Mouse (Mus musculus) layer of hippocampus, postnatal 36 days (tissue): ENCODE measurements around the gene Armc6. TPM values are rescaled to one million over a fixed set of nuclear protein-coding genes. Genes with fewer than 3 reads are reported as not detected.

Experiments used
- DNase-seq, 2 experiments: peaks; one replicate each; pipeline ENCODE4 v3.0.0; 2022
- total RNA-seq, 2 experiments: library from RNA; stranded (reverse); gene quantifications; 2 replicates each; pipeline ENCODE4 v1.2.3; 2021

Gene Armc6
- total RNA-seq, 2 experiments from 2014 or later = 47.0 to 50.5 TPM

DNA sequence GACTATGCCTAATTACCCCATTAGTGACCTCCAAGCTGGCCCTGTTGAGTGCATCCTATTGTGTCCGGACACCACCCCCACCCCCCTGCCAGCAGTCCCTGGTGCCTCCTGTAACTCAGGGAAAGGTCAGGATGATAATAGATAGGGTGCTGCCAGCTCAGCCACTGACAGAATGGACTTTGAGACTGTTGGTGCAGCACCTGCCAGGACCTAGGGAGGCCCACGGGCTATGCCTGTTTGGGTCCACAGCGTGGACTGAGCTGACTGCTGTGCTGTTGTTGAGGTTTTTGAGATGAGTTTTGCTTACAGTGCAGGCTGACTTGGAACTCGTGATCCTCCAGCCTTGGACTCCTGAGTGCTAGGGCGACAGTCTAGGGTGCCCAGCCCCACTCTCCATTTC is 41.0 kb downstream of the Armc6 start:
- DNase-seq = no peak

DNA sequence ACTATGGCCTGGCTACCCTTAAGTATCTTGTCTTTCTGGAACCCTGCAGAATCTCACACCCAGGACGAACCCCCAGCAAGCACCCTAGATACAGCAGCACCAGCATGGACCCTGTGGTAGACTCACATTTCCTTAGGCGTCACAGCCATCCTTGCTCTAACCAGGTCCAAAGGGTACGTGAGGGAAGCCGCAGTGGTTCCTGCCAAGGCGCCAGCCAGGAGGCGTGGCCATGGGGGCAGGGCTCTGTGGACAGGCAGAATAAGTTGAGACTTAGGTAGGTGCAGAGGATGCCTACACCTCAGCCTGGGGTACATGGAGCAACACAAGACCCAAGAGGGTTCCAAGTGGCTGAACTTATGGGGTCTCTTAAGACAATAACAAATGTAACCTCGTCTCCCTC is 45.6 kb downstream of the Armc6 start:
- DNase-seq = no peak

DNA sequence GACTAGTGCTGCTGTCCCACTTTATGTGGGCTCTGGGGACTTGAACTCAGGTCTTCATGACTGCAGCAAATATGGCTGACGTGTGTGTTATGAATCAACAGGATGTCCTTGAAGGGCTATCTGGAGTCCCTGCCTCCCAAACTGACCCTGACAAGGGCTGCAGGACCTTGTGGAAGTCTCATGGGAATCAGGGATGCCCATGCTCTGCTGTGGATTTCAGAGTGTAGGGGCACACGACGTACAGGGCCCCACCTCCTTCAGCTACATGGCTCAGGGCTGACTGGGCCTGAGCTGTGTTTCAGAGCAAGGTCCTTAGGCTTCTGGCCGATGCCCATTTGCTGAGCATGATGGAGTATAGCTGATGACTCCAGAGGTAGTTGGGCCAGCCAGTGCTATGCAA is 51.1 kb downstream of the Armc6 start:
- DNase-seq = no peak

DNA sequence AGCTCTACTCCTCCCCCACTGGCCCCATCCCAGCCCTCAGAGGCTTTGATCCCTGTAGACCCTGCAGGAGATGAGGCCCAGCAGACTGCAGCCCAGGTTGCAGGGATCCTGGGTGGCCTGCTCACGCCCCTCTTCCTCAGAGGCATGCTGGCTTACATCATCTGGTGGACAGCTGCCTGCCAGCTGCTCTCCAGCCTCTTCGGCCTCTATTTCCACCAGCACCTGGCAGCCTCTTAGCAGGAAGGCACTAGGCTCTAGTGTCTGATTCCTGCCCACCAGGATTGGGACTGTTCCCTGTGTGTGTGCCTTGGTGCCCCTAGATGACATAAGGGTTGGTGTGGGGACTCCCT is 52.4 kb downstream of the Armc6 start:
- no peak for DNase-seq

DNA sequence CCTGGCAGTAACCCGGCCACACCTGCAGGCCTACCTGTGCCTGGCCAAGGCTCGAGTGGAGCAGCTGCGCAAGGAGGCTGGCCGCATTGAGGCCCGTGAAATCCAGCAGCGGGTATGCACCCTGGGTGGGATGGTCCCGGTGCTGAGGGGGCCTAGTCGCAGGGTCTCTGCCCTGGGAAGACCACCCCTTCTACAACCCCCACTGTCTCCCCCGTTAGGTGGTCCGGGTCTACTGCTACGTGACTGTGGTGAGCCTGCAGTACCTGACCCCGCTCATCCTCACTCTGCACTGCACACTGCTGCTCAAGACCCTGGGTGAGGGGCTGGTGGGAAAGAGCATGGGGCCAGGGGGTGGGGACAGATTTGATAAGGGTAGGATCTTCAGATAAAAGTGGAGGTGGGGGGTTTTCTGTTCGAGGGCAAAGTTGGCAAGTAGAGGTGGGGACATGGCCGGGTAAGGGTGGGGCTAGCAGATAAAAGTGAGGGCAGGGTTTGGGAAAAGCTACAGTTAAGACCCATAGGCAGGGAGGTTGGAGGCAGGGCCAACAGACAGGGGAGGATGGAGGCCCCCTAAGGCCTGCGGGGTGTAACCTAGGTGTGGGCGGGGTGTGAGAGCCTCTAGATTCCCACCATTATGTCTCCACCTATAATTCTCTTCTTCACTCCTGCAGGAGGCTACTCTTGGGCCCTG is 52.9 kb downstream of the Armc6 start:
- no peak for DNase-seq

DNA sequence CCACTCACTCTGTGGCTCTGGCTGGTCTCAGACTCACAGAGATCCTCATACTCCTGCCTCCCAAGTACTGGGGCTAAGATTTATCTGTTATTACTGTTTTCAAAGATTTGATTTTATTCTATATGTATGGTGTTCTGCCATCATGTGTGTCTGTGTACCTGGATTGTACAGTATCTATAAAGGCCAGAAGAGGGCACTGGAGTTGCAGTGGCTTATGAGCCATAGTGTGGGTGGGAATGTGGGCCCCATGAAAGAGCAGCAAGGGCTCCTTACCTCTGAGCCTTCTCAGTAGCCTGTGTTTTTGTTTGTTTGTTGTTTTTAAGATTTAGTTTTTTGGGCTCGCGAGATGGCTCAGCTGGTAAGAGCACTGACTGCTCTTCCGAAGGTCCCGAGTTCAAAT is 55.2 kb downstream of the Armc6 start:
- no peak for DNase-seq

DNA sequence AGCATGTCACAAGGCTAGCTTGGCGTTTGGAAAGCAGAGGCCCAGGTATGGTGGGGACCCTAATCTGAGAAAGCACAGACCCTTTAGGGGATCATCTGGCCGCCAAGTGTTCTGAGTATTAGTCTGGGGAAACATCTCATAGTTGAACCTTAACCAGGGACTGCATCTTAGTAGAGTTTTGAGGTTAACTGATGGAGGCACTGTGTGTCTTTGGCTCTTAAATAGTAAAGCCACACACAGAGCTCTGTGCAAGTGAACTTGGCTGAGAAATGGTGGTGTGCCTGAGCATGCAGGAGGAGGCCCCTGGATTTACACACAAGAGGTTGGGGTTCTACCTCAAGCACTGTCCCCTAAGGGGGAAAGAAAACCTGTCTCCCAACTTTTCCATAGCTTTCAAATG is 56.0 kb downstream of the Armc6 start:
- no peak for DNase-seq

DNA sequence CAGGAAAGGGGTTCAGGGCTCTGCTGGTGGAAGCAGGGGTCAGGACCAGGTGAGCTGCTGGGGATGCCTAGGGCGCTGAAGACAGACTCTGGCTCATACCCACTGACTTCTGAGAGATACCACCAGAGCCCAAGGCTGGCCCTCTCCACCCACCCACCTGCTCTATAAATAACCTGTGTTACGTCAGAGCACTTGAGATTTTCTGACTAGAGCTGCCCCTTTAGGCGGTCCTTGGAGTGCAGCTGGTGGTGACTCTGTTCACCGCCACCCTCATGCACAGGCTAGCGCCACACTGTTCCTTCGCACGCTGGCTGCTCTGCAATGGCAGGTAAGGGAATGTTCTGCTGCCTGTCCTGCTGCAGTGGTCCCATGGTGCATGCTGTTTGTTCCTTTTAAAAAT is 60.2 kb downstream of the Armc6 start:
- DNase-seq = no peak

DNA sequence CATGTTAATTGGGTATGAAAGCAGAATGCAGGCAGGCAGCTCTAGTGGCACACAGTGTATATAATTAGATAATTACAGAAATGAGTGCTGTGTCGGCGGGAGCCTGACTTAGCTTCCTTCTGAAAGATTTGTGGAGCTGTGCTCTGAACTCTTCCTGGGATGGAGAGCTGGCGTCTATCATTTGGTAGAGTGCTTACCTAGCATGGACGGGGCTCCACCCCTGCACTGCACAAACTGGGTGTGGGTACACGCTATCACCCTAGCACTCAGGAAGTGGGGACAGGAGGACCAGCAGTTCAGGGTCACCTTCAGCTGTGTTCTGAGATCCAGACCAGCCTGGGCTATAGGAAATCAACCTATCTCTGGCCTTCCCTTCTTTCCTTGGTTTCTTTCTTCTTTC is 60.9 kb downstream of the Armc6 start:
- no peak for DNase-seq

DNA sequence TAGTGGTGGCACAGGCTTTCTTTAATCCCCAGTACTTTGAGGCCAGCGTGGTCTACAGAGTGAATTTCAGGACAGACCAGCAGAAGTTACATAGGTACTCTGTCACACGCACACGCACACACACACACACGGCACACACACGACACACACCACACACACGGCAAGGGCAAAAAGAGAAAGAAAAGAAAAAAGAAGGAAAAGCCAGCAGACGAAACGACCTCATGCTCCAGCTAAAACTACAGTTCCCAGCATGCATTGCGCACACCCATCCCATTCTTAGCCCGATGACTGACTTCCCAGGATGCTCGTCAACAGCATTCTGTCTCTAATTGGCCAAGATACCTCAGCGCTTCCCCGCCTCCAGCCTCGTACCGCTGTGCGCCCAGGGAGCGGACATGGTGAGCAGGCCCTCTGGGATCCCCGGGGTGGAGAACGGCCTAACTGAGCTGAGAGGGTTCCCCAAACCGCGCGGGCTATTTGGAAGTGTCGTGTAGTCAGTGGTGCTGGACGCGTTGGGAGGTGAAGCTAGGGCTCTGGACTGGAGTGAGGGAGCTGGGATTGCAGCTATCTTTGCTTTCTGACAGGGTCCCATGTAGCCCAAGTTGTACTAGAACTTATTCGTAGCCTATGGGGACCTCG is 62.1 kb downstream of the Armc6 start, which contains the start of gene Tmem161a:
Gene Tmem161a (plus strand): TSS at position 314 of the 639 bp plus-strand sequence.
- peak; percentile 90 for DNase-seq

DNA sequence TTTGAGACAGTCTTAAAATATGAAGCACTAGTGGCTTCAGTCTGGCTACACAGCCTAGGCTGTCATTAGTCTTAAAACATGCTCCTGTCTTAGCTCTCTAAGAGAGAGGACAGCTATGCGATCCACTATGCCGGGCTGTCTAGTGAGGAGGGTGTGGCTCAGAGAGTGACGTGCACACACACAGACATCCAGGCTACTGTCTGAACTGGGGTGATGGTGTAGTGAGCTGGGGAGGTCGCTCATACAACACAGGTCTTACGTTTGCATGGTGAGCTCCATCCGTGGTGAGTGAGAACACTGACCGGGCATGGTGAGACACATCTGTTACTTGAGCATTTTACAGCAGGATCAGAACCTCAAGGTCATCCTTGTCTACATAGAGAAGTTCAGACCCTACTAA is 63.0 kb downstream of the Armc6 start:
- DNase-seq = no peak

DNA sequence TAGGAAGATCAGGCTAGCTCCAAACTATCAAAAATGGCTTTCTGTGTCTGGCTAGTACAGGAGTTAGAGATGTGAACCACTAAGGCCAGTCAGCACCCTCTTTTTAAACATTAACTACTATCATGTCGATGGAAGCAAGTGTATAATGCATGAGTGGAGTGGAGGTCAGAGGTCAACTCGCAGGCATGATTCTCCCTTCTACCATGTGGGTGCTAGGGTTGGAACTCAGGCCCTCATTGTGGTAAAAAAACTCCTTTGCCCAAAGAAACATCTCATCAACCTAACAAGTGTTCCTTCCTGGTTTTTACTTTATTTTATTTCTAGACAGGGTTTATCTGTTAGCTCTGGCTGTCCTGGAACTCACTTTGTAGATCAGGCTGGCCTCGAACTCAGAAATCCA is 63.5 kb downstream of the Armc6 start:
- DNase-seq = no peak

Other genes starting within 250 kb of the Armc6 start
- gene Gatad2a, start 238.1 kb downstream of the Armc6 start, total RNA-seq = 10 to 100 TPM; 31.4 to 33.4 TPM
- 10 to 100 TPM; 77.3 to 80.9 TPM for gene Mau2, start 191.7 kb downstream of the Armc6 start, total RNA-seq
- 10 to 100 TPM; 47.0 to 51.3 TPM for gene Sugp1, start 191.7 kb downstream of the Armc6 start, total RNA-seq
- 1 to 10 TPM; 5.0 to 8.5 TPM for gene Tm6sf2, start 161.5 kb downstream of the Armc6 start, total RNA-seq
- gene Hapln4, start 151.0 kb downstream of the Armc6 start, total RNA-seq = 10 to 100 TPM; 73.7 to 91.3 TPM
- gene Ncan, start 113.6 kb downstream of the Armc6 start, total RNA-seq = 100 to 1,000 TPM; 167 to 170 TPM
- 10 to 100 TPM; 25.4 to 30.5 TPM for gene Nr2c2ap, start 103.1 kb downstream of the Armc6 start, total RNA-seq
- gene Rfxank, start 95.3 kb downstream of the Armc6 start, total RNA-seq = 10 to 100 TPM; 14.0 to 15.3 TPM
- gene Borcs8, start 95.0 kb downstream of the Armc6 start, total RNA-seq = 10 to 100 TPM; 43.9 to 50.8 TPM
- under 1 TPM; 0.27 to 0.38 TPM for gene Mef2b, start 94.8 kb downstream of the Armc6 start, total RNA-seq
- gene Tmem161a, start 62.1 kb downstream of the Armc6 start, total RNA-seq = 10 to 100 TPM; 43.5 to 57.1 TPM
- 10 to 100 TPM; 44.8 to 49.7 TPM for gene Slc25a42, start 22.2 kb downstream of the Armc6 start, total RNA-seq
- 100 to 1,000 TPM; 118 to 126 TPM for gene Sugp2, start 240 bp downstream of the Armc6 start, total RNA-seq
- gene Homer3, start 48.4 kb upstream of the Armc6 start, total RNA-seq = 10 to 100 TPM; 77.3 to 86.6 TPM
- gene Ddx49, start 68.0 kb upstream of the Armc6 start, total RNA-seq = 10 to 100 TPM; 39.7 to 40.2 TPM
- gene Cope, start 68.1 kb upstream of the Armc6 start, total RNA-seq = 100 to 1,000 TPM; 129 to 133 TPM
- gene Cers1, start 81.3 kb upstream of the Armc6 start, total RNA-seq = 100 to 1,000 TPM; 116 to 127 TPM
- 10 to 100 TPM; 11.2 to 18.7 TPM for gene Gdf1, start 95.4 kb upstream of the Armc6 start, total RNA-seq
- 10 to 100 TPM; 70.4 to 72.6 TPM for gene Upf1, start 118.8 kb upstream of the Armc6 start, total RNA-seq
- gene Comp, start 139.1 kb upstream of the Armc6 start, total RNA-seq = under 1 TPM; 0.32 to 0.91 TPM
- gene Crtc1, start 205.1 kb upstream of the Armc6 start, total RNA-seq = 100 to 1,000 TPM; 181 to 187 TPM
- gene Klhl26, start 242.5 kb upstream of the Armc6 start, total RNA-seq = 10 to 100 TPM; 57.4 to 59.0 TPM